Mouse (Mus musculus) embryonic facial prominence, embryonic 15.5 days (tissue): ENCODE measurements around the gene Gm10642. TPM values are rescaled to one million over a fixed set of nuclear protein-coding genes. Genes with fewer than 3 reads are reported as not detected.

Source experiments
- ATAC-seq: fragments of 200-750 bp; cut with Nextera tagmentation; 2 replicates; pipeline ENCODE4 v1.8.0; 2017; ENCODE audit warnings: low read depth, moderate TSS enrichment; ENCODE audit not compliant: insufficient number of reproducible peaks, low FRiP score, low TSS enrichment
- H3K27ac ChIP-seq: fragments of 300-500 bp; sonication (generic); replicated peaks from 2 replicates; pipeline ENCODE4 v1.5.1; 2015; ENCODE audit warnings: mild to moderate bottlenecking, inconsistent platforms
- H3K27me3 ChIP-seq: fragments of 300-500 bp; sonication (generic); 2 replicates; pipeline ENCODE4 v1.6.1; 2015; ENCODE audit warnings: inconsistent platforms
- H3K36me3 ChIP-seq: fragments of 300-500 bp; sonication (generic); 2 replicates; pipeline ENCODE4 v1.6.1; 2015; ENCODE audit warnings: mild to moderate bottlenecking, inconsistent platforms
- H3K4me1 ChIP-seq: fragments of 300-500 bp; sonication (generic); 2 replicates; pipeline ENCODE4 v1.6.1; 2015; ENCODE audit warnings: inconsistent platforms
- H3K4me2 ChIP-seq: fragments of 300-500 bp; sonication (generic); replicated peaks from 2 replicates; pipeline ENCODE4 v1.6.1; 2015; ENCODE audit warnings: mild to moderate bottlenecking, inconsistent platforms
- H3K4me3 ChIP-seq: fragments of 300-500 bp; sonication (generic); replicated peaks from 2 replicates; pipeline ENCODE4 v1.5.1; 2015; ENCODE audit warnings: mild to moderate bottlenecking, inconsistent platforms
- H3K9ac ChIP-seq: fragments of 300-500 bp; sonication (generic); 2 replicates; pipeline ENCODE4 v1.6.1; 2015; ENCODE audit warnings: inconsistent platforms
- H3K9me3 ChIP-seq: fragments of 300-500 bp; sonication (generic); replicated peaks from 2 replicates; pipeline ENCODE4 v1.6.1; 2016; ENCODE audit warnings: inconsistent platforms
- WGBS: fragments of 180-500 bp; shearing (Covaris S2); methylation state at CpG from one replicate; pipeline ENCODE4 v1.1.7; 2015; 5-methylcytosine and 5-hydroxymethylcytosine counted together
- polyA plus RNA-seq: library from polyadenylated mRNA; unstranded; fragments of >200 nt; fragmentation: Nextera tagmentation; extraction: Ambion mirVana; gene quantifications from 2 replicates; pipeline ENCODE4 v1.2.1, GENCODE M21; 2015

The Gm10642 gene
- polyA plus RNA-seq, 1 experiment from 2014 or later = 1.1 TPM

DNA sequence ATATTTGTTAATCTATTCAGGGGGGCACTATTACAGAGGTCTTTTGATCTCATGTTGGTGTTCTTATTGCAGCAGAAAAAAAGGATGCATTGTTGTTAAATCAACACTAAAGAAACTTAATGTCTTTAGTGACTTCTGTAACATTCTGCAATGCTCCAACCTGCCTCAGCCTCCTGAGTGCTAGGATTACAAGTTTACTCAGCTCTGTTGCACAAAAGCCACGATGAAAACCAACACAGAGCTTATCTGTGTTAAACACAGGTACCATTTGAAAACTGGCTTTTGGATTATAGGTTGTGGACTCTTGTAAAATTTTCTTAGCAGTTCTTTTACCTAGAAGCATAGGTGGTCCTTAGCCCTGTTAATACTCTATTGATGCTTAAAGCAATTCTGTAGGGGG lies 42.0 kb downstream of the Gm10642 start:
- no peaks in the 10 kb centered on the region for H3K9me3 ChIP-seq
- no peak for ATAC-seq
- H3K4me1 ChIP-seq = no peaks in the 10 kb centered on the region
- no peak overlapping the region for H3K9ac ChIP-seq
- WGBS = 78% methylated on average over 1 of the region's 1 CpGs
- no peak overlapping the region for H3K27ac ChIP-seq
- no peaks in the 10 kb centered on the region for H3K27me3 ChIP-seq
- H3K4me3 ChIP-seq = no peak overlapping the region
- H3K4me2 ChIP-seq = no peak overlapping the region
- H3K36me3 ChIP-seq = no peaks in the 10 kb centered on the region

GRCm38 (mm10) chr9:70703597-70704203 lies 47.6 kb downstream of the Gm10642 start:
- Histone ChIP-seq H3K4me2 (no peak overlapping the region), H3K4me3 (no peak overlapping the region), H3K4me1 (no peaks in the 10 kb centered on the region), H3K9ac (no peak overlapping the region), H3K36me3 (peaks cover 11% of the 10 kb centered on the region; the same call in 1 of the 2 replicates), H3K9me3 (no peaks in the 10 kb centered on the region), H3K27me3 (no peaks in the 10 kb centered on the region), H3K27ac (no peak overlapping the region)
- no peak for ATAC-seq
- 96% methylated on average over 5 of the region's 5 CpGs for WGBS

GRCm38 (mm10) chr9:70706444-70706843 lies 50.4 kb downstream of the Gm10642 start:
- Histone ChIP-seq H3K9me3 (no peaks in the 10 kb centered on the region), H3K4me1 (no peaks in the 10 kb centered on the region), H3K4me3 (no peak overlapping the region), H3K27me3 (no peaks in the 10 kb centered on the region), H3K27ac (no peak overlapping the region), H3K4me2 (no peak overlapping the region), H3K36me3 (peaks cover 11% of the 10 kb centered on the region; the same call in 1 of the 2 replicates), H3K9ac (no peak overlapping the region)
- WGBS = 93% methylated on average over 1 of the region's 1 CpGs
- ATAC-seq = no peak

Other genes with a start within 250 kb of the Gm10642 start
- 133 and 134 TPM in 2 replicates for gene Ccnb2, start 234.7 kb upstream of the Gm10642 start, polyA plus RNA-seq
- gene Rnf111, start 152.5 kb upstream of the Gm10642 start, polyA plus RNA-seq = 27.8 and 28.9 TPM in 2 replicates
- 55.1 and 58.7 TPM in 2 replicates for gene Sltm, start 113.5 kb upstream of the Gm10642 start, polyA plus RNA-seq
- 18.1 and 18.2 TPM in 2 replicates for gene Mindy2, start 923 bp downstream of the Gm10642 start, polyA plus RNA-seq
- gene Adam10, start 22.7 kb downstream of the Gm10642 start, polyA plus RNA-seq = 60.6 and 61.8 TPM in 2 replicates